Mouse (Mus musculus) intestine, postnatal 0 days (tissue): Measurements from ENCODE around the gene Hyal1. TPM values are rescaled to one million over a fixed set of nuclear protein-coding genes. Genes with fewer than 3 reads are reported as not detected.

ENCODE experiments used
- ATAC-seq: fragments of 200-750 bp; cut with Nextera tagmentation; 2 replicates; pipeline ENCODE4 v1.8.0; 2017; ENCODE audit warnings: mild to moderate bottlenecking, moderate TSS enrichment, moderate library complexity
- H3K27ac ChIP-seq: fragments of 300-500 bp; sonication (generic); 2 replicates; pipeline ENCODE4 v1.5.1; 2014; ENCODE audit warnings: mild to moderate bottlenecking, low read depth, low read length, moderate library complexity
- H3K27me3 ChIP-seq: fragments of 300-500 bp; sonication (generic); replicated peaks from 2 replicates; pipeline ENCODE4 v1.6.1; 2014; ENCODE audit warnings: low read length, mixed read lengths; ENCODE audit not compliant: control insufficient read depth, insufficient read depth
- H3K36me3 ChIP-seq: fragments of 300-500 bp; sonication (generic); 2 replicates; pipeline ENCODE4 v1.6.1; 2014; ENCODE audit warnings: mild to moderate bottlenecking, moderate library complexity; ENCODE audit not compliant: control insufficient read depth, insufficient read depth
- H3K4me1 ChIP-seq: fragments of 300-500 bp; sonication (generic); replicated peaks from 2 replicates; pipeline ENCODE4 v1.6.1; 2014; ENCODE audit warnings: antibody characterized with exemption, low read length, mixed read lengths; ENCODE audit not compliant: control insufficient read depth, insufficient read depth
- H3K4me2 ChIP-seq: fragments of 300-500 bp; sonication (generic); replicated peaks from 2 replicates; pipeline ENCODE4 v1.6.1; 2014; ENCODE audit warnings: low read depth, mild to moderate bottlenecking, moderate library complexity
- H3K4me3 ChIP-seq: fragments of 300-500 bp; sonication (generic); 2 replicates; pipeline ENCODE4 v1.5.1; 2014; ENCODE audit warnings: low read depth, low read length
- H3K9ac ChIP-seq: fragments of 300-500 bp; sonication (generic); 2 replicates; pipeline ENCODE4 v1.6.1; 2014; ENCODE audit warnings: mild to moderate bottlenecking, low read depth, low read length
- H3K9me3 ChIP-seq: fragments of 300-500 bp; sonication (generic); 2 replicates; pipeline ENCODE4 v1.6.1; 2016; ENCODE audit warnings: mixed run types; ENCODE audit not compliant: control insufficient read depth
- CTCF ChIP-seq: sonication (generic); IDR thresholded peaks from 2 replicates; pipeline ENCODE4 v1.5.1; 2016; ENCODE audit warnings: low read depth, mild to moderate bottlenecking, control low read depth, antibody characterized with exemption, moderate library complexity
- WGBS: fragments of 180-500 bp; shearing (Covaris S2); extraction: QIAGEN DNeasy Blood & Tissue Kit; methylation state at CpG from one replicate; pipeline ENCODE4 v1.1.7; 2014; 5-methylcytosine and 5-hydroxymethylcytosine counted together
- polyA plus RNA-seq: library from polyadenylated mRNA; unstranded; fragments of >200 nt; fragmentation: Nextera tagmentation; extraction: Ambion mirVana; gene quantifications from 2 replicates; pipeline ENCODE4 v1.2.1, GENCODE M21; 2015

Gene Hyal1
- polyA plus RNA-seq, 1 experiment from 2014 or later, result 2.4 TPM

- TF ChIP-seq CTCF, result no peak
- WGBS, result 57% methylated on average over 5 of the region's 5 CpGs
- peaks cover 35% of the 10 kb centered on the region for H3K36me3 ChIP-seq
- peak overlapping the region; percentile 4 for H3K4me2 ChIP-seq
- H3K9me3 ChIP-seq, result no peaks in the 10 kb centered on the region
- no peak overlapping the region for H3K9ac ChIP-seq
- no peak overlapping the region for H3K4me3 ChIP-seq
- peak overlapping the region; percentile 52 for H3K27ac ChIP-seq
- H3K27me3 ChIP-seq, result no peaks in the 10 kb centered on the region
- peak; percentile 50 for ATAC-seq
- peaks cover 27% of the 10 kb centered on the region for H3K4me1 ChIP-seq
Measured at GRCm38 (mm10) chr9:107624539-107624938, 47.8 kb downstream of the Hyal1 start.

- peak; percentile 11; the same call in 1 of the 2 replicates for ATAC-seq
Measured at GRCm38 (mm10) chr9:107624951-107625350, 48.2 kb downstream of the Hyal1 start.

GRCm38 (mm10) chr9:107625351-107626128, 48.8 kb downstream of the Hyal1 start:
- H3K4me3 ChIP-seq, result no peak overlapping the region
- H3K4me2 ChIP-seq, result no peak overlapping the region
- no peak overlapping the region for H3K9ac ChIP-seq
- H3K27me3 ChIP-seq, result no peaks in the 10 kb centered on the region
- WGBS, result 91% methylated on average over 12 of the region's 12 CpGs
- peaks cover 27% of the 10 kb centered on the region for H3K4me1 ChIP-seq
- peak overlapping the region; percentile 21; the same call in 1 of the 2 replicates for H3K27ac ChIP-seq
- peaks cover 25% of the 10 kb centered on the region for H3K36me3 ChIP-seq
- TF ChIP-seq CTCF, result peak; percentile 63
- ATAC-seq, result no peak
- H3K9me3 ChIP-seq, result no peaks in the 10 kb centered on the region

More at GRCm38 (mm10) chr9:107624951-107625350, 48.2 kb downstream of the Hyal1 start:
- Histone ChIP-seq H3K9me3 (no peaks in the 10 kb centered on the region), H3K27me3 (no peaks in the 10 kb centered on the region), H3K36me3 (peaks cover 30% of the 10 kb centered on the region), H3K4me1 (peaks cover 26% of the 10 kb centered on the region), H3K27ac (peak overlapping the region; percentile 52; the same call in 1 of the 2 replicates), H3K4me3 (no peak overlapping the region), H3K4me2 (no peak overlapping the region), H3K9ac (no peak overlapping the region)
- WGBS, result 87% methylated on average over 3 of the region's 3 CpGs
- no peak for TF ChIP-seq CTCF

GRCm38 (mm10) chr9:107626158-107626843, 49.6 kb downstream of the Hyal1 start:
- Histone ChIP-seq H3K9me3 (no peaks in the 10 kb centered on the region), H3K4me1 (peaks cover 27% of the 10 kb centered on the region), H3K36me3 (peaks cover 23% of the 10 kb centered on the region), H3K27ac (0 out of 2 replicates have a peak overlapping the region, but pooled peaks have one; percentile 54), H3K4me2 (peak overlapping the region; percentile 41), H3K4me3 (no peak overlapping the region), H3K9ac (peak overlapping the region; percentile 34; the same call in 1 of the 2 replicates), H3K27me3 (no peaks in the 10 kb centered on the region)
- TF ChIP-seq CTCF, result no peak
- 0 out of 2 replicates have a peak, but pooled peaks have one; percentile 1 for ATAC-seq
- 53% methylated on average over 15 of the region's 15 CpGs for WGBS

- H3K9me3 ChIP-seq, result no peaks in the 10 kb centered on the region
- H3K27ac ChIP-seq, result peak overlapping the region; percentile 54; the same call in 1 of the 2 replicates
- H3K4me3 ChIP-seq, result no peak overlapping the region
- TF ChIP-seq CTCF, result peak; percentile 96
- 27% methylated on average over 2 of the region's 2 CpGs for WGBS
- H3K36me3 ChIP-seq, result peaks cover 23% of the 10 kb centered on the region
- H3K27me3 ChIP-seq, result no peaks in the 10 kb centered on the region
- no peak overlapping the region; the same call in 1 of the 2 replicates for H3K9ac ChIP-seq
- ATAC-seq, result peak; percentile 20; the same call in 1 of the 2 replicates
- H3K4me2 ChIP-seq, result peak overlapping the region; percentile 41
- peaks cover 27% of the 10 kb centered on the region for H3K4me1 ChIP-seq
Measured at GRCm38 (mm10) chr9:107626844-107627277, 50.1 kb downstream of the Hyal1 start.
